In genomic region chr2:173022056-173022681, GRCm38 (mm10) we compare ENCODE assay signal across 8 mouse cellular contexts. TPM values are rescaled to one million over a fixed set of nuclear protein-coding genes. Genes with fewer than 3 reads are reported as not detected.
DNase-seq lines count a peak whose midpoint lies in the region; ATAC-seq lines count a peak whose summit lies in the region.

No protein-coding gene starts in this region.

- peaks cover 34% of the 10 kb centered on the region for H3K27me3 ChIP-seq in midbrain, embryonic 14.5 days (ENCODE audit: control insufficient read depth, insufficient read depth, low read length)

- peaks cover 39% of the 10 kb centered on the region for H3K4me1 ChIP-seq in brown adipose tissue, adult 24 weeks (ENCODE audit: control insufficient read depth, insufficient read depth, insufficient read length, low read length)
- peaks cover 45% of the 10 kb centered on the region for H3K4me1 ChIP-seq in midbrain, embryonic 14.5 days (ENCODE audit: control insufficient read depth, insufficient read depth, low read length)

- peak overlapping the region; percentile 90 for H3K4me2 ChIP-seq in midbrain, embryonic 14.5 days (ENCODE audit: low read length)

- DNase-seq in ovary, postnatal 36 days (ENCODE audit: low spot score) = peak; percentile 53
- no peak for DNase-seq in ovary, postnatal 10 days (ENCODE audit: low spot score)
- peak; percentile 38 to 43 for DNase-seq in heart, adult 9 months (ENCODE audit: low spot score in 2 of 2)
- DNase-seq in kidney, postnatal 14 days = peak; percentile 50
- peak; percentile 83 for DNase-seq in midbrain, embryonic 14.5 days
- DNase-seq in thymus, postnatal 0 days (ENCODE audit: low spot score) = peak; percentile 76
- DNase-seq in right cerebral cortex, postnatal 10 days (ENCODE audit: low spot score in 2 of 2) = no peak

- no peaks in the 10 kb centered on the region for H3K9me3 ChIP-seq in midbrain, embryonic 14.5 days (ENCODE audit: control insufficient read depth, low read length)

- ATAC-seq in midbrain, embryonic 14.5 days (ENCODE audit: low FRiP score, low TSS enrichment) = peak; percentile 68

- WGBS in midbrain, embryonic 14.5 days = under 1% methylated on average over 51 of the region's 51 CpGs

- peak overlapping the region; percentile 75 for H3K4me3 ChIP-seq in brown adipose tissue, adult 24 weeks (ENCODE audit: insufficient read depth, low read depth, low read length)
- H3K4me3 ChIP-seq in midbrain, embryonic 14.5 days (replicated peaks; ENCODE audit: low read depth, low read length) = peak overlapping the region; percentile 82

- H3K36me3 ChIP-seq in midbrain, embryonic 14.5 days (ENCODE audit: control insufficient read depth, insufficient read depth, low read length) = no peaks in the 10 kb centered on the region

- peak overlapping the region; percentile 1; the same call in 1 of the 2 replicates for H3K27ac ChIP-seq in brown adipose tissue, adult 24 weeks (replicated peaks; ENCODE audit: low read depth, low read length)
- H3K27ac ChIP-seq in midbrain, embryonic 14.5 days (replicated peaks; ENCODE audit: low read depth, low read length) = peak overlapping the region; percentile 70

- peak overlapping the region; percentile 73 for H3K9ac ChIP-seq in midbrain, embryonic 14.5 days (replicated peaks; ENCODE audit: low read length)

RNA-seq across cellular contexts. Expression of gene Rbm38, which starts 1.9 kb away (rescaled TPM):
- polyA plus RNA-seq in brown adipose tissue, adult 24 weeks (2012; ENCODE audit: insufficient read depth, insufficient read length, missing spikeins) = 13.5 and 14.5 TPM in 2 replicates
- 17.1 and 18.8 TPM in 2 replicates for polyA plus RNA-seq in midbrain, embryonic 14.5 days (2014; fragmentation: Nextera tagmentation; extraction: Ambion mirVana)
- 144 and 151 TPM in 2 replicates for polyA plus RNA-seq in thymus, postnatal 0 days (2015; fragmentation: Nextera tagmentation; extraction: Ambion mirVana)

RNA-seq across cellular contexts. Expression of gene Rae1, which starts 22.3 kb away (rescaled TPM):
- 25.9 and 34.4 TPM in 2 replicates for polyA plus RNA-seq in brown adipose tissue, adult 24 weeks (2012; ENCODE audit: insufficient read depth, insufficient read length, missing spikeins)
- 115 and 127 TPM in 2 replicates for polyA plus RNA-seq in midbrain, embryonic 14.5 days (2014; fragmentation: Nextera tagmentation; extraction: Ambion mirVana)
- polyA plus RNA-seq in thymus, postnatal 0 days (2015; fragmentation: Nextera tagmentation; extraction: Ambion mirVana) = 138 and 142 TPM in 2 replicates

RNA-seq across cellular contexts. Expression of gene Spo11, which starts 44.7 kb away (rescaled TPM):
- polyA plus RNA-seq in brown adipose tissue, adult 24 weeks (2012; ENCODE audit: insufficient read depth, insufficient read length, missing spikeins) = not detected in 2 replicates
- polyA plus RNA-seq in midbrain, embryonic 14.5 days (2014; fragmentation: Nextera tagmentation; extraction: Ambion mirVana) = 0.68 TPM in 1 of 2 replicates, not detected in the other
- polyA plus RNA-seq in thymus, postnatal 0 days (2015; fragmentation: Nextera tagmentation; extraction: Ambion mirVana) = 66.2 and 75.4 TPM in 2 replicates

Comparison
In these comparisons a context has a peak if more than half of its experiments do, and no peak if none do; other contexts are left out.
1. DNase-seq: peak in ovary, postnatal 36 days (single experiment), heart, adult 9 months (2 of 2), kidney, postnatal 14 days (single experiment), midbrain, embryonic 14.5 days (single experiment) and thymus, postnatal 0 days (single experiment); none in ovary, postnatal 10 days (single experiment) and right cerebral cortex, postnatal 10 days (0 of 2).
2. RNA of gene Spo11, which starts 44.7 kb away (polyA plus RNA-seq): 66.2 to 75.4 TPM in thymus, postnatal 0 days; 0.68 TPM in midbrain, embryonic 14.5 days and not detected in brown adipose tissue, adult 24 weeks; every median in the first group is over 10 times any median in the second.